Mouse (Mus musculus) midbrain, embryonic 14.5 days (tissue): ENCODE data around the gene Jph2. TPM values are rescaled to one million over a fixed set of nuclear protein-coding genes. Genes with fewer than 3 reads are reported as not detected.

Experiments used
- ATAC-seq: fragments of 200-750 bp; cut with Nextera tagmentation; 2 replicates; pipeline ENCODE4 v1.8.0; 2017; ENCODE audit warnings: moderate number of reproducible peaks, moderate library complexity; ENCODE audit not compliant: low FRiP score, low TSS enrichment
- DNase-seq: peaks from one replicate; pipeline ENCODE4 v3.0.0-alpha.2; 2015
- H3K27ac ChIP-seq: fragments of 300-500 bp; sonication (generic); replicated peaks from 2 replicates; pipeline ENCODE4 v1.5.1; 2014; ENCODE audit warnings: mild to moderate bottlenecking, low read depth, low read length, moderate library complexity
- H3K27me3 ChIP-seq: fragments of 300-500 bp; sonication (generic); 2 replicates; pipeline ENCODE4 v1.6.1; 2014; ENCODE audit warnings: low read length, control low read depth, mixed read lengths; ENCODE audit not compliant: control insufficient read depth, insufficient read depth
- H3K36me3 ChIP-seq: fragments of 300-500 bp; sonication (generic); 2 replicates; pipeline ENCODE4 v1.6.1; 2014; ENCODE audit warnings: low read length, control low read depth; ENCODE audit not compliant: control insufficient read depth, insufficient read depth
- H3K4me1 ChIP-seq: fragments of 300-500 bp; sonication (generic); 2 replicates; pipeline ENCODE4 v1.6.1; 2014; ENCODE audit warnings: mild to moderate bottlenecking, antibody characterized with exemption, low read length, control low read depth; ENCODE audit not compliant: control insufficient read depth, insufficient read depth
- H3K4me2 ChIP-seq: fragments of 300-500 bp; sonication (generic); 2 replicates; pipeline ENCODE4 v1.6.1; 2014; ENCODE audit warnings: mild to moderate bottlenecking, low read length, moderate library complexity
- H3K4me3 ChIP-seq: fragments of 300-500 bp; sonication (generic); replicated peaks from 2 replicates; pipeline ENCODE4 v1.5.1; 2014; ENCODE audit warnings: low read depth, low read length
- H3K9ac ChIP-seq: fragments of 300-500 bp; sonication (generic); replicated peaks from 2 replicates; pipeline ENCODE4 v1.6.1; 2014; ENCODE audit warnings: mild to moderate bottlenecking, low read length, moderate library complexity
- H3K9me3 ChIP-seq: fragments of 300-500 bp; sonication (generic); 2 replicates; pipeline ENCODE4 v1.6.1; 2016; ENCODE audit warnings: low read length, control low read depth, mixed read lengths; ENCODE audit not compliant: control insufficient read depth
- WGBS: fragments of 180-500 bp; shearing (Covaris S2); extraction: QIAGEN DNeasy Blood & Tissue Kit; methylation state at CpG from one replicate; pipeline ENCODE4 v1.1.7; 2014; 5-methylcytosine and 5-hydroxymethylcytosine counted together
- polyA plus RNA-seq: library from polyadenylated mRNA; unstranded; fragments of >200 nt; fragmentation: Nextera tagmentation; extraction: Ambion mirVana; gene quantifications from 2 replicates; pipeline ENCODE4 v1.2.1, GENCODE M21; 2014

Jph2 gene
- polyA plus RNA-seq, 1 experiment from 2014 or later: 0.37 TPM

DNA sequence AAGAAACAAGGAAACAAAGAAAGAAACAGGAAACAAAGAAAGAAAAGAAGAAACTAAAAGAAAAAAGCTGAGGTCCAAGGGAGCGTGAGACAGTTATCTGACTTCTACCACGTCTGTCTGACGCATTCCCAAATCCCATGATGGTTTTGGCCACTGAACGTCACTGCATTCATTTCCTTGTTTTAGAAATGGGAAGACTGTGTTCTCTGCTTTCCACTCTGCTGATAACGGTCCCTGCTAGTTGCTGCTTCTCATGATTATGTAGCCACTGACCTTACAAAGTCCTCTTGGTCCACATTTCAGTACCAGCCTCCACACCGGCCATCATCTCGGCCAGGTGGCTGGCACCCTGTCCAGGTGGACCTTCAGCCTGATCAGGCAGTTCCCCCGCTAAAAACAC, 1.4 kb upstream of the Jph2 start:
- DNase-seq (no peak), ATAC-seq (no peak)
- no peaks in the 10 kb centered on the region for H3K9me3 ChIP-seq
- H3K4me3 ChIP-seq: no peak overlapping the region
- H3K4me2 ChIP-seq: no peak overlapping the region
- no peak overlapping the region for H3K9ac ChIP-seq
- H3K27ac ChIP-seq: no peak overlapping the region
- H3K27me3 ChIP-seq: no peaks in the 10 kb centered on the region
- 79% methylated on average over 8 of the region's 8 CpGs for WGBS
- 0 out of 2 replicates have a peak, but pooled peaks cover 3% of the 10 kb centered on the region for H3K36me3 ChIP-seq
- no peaks in the 10 kb centered on the region for H3K4me1 ChIP-seq

GRCm38 (mm10) chr2:163398770-163399169, 977 bp upstream of the Jph2 start:
- H3K4me2 ChIP-seq: no peak overlapping the region
- 85% methylated on average over 4 of the region's 4 CpGs for WGBS
- no peak overlapping the region for H3K4me3 ChIP-seq
- ATAC-seq: no peak
- no peaks in the 10 kb centered on the region for H3K4me1 ChIP-seq
- no peak overlapping the region for H3K27ac ChIP-seq
- no peak overlapping the region for H3K9ac ChIP-seq
- no peaks in the 10 kb centered on the region for H3K27me3 ChIP-seq
- no peaks in the 10 kb centered on the region for H3K36me3 ChIP-seq
- DNase-seq: no peak
- H3K9me3 ChIP-seq: no peaks in the 10 kb centered on the region

- Histone ChIP-seq H3K27ac (no peak overlapping the region), H3K9ac (no peak overlapping the region), H3K36me3 (no peaks in the 10 kb centered on the region), H3K4me1 (no peaks in the 10 kb centered on the region), H3K9me3 (no peaks in the 10 kb centered on the region), H3K27me3 (no peaks in the 10 kb centered on the region), H3K4me3 (no peak overlapping the region), H3K4me2 (no peak overlapping the region)
- ATAC-seq (no peak), DNase-seq (no peak)
- WGBS: 92% methylated on average over 19 of the region's 19 CpGs
Measured at GRCm38 (mm10) chr2:163397071-163397470, 722 bp downstream of the Jph2 start.

GRCm38 (mm10) chr2:163394977-163395376, 2.8 kb downstream of the Jph2 start:
- H3K9ac ChIP-seq: no peak overlapping the region
- no peak overlapping the region for H3K27ac ChIP-seq
- ATAC-seq: no peak
- no peaks in the 10 kb centered on the region for H3K36me3 ChIP-seq
- DNase-seq: no peak
- H3K27me3 ChIP-seq: no peaks in the 10 kb centered on the region
- no peak overlapping the region for H3K4me2 ChIP-seq
- no peaks in the 10 kb centered on the region for H3K4me1 ChIP-seq
- 74% methylated on average over 6 of the region's 6 CpGs for WGBS
- no peak overlapping the region for H3K4me3 ChIP-seq
- H3K9me3 ChIP-seq: no peaks in the 10 kb centered on the region

DNA sequence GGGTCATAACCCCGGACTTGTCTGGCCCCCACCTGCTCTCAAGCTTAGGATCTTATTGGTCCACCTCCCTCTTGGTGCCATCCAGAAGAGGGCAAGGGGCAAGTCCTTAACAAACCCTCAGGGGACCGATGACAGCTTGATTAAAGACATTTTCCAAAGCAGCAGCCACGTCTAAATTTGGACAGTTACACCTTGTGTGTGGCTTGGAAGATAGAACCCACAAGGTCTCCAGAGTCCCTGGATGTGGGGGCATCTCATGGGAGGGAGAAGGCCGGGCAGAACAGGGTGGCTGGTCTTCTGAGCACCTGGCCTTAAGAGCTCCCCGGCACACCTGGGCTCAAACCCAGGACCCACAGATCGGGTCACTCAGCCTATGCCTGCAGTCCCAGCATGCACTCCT, 3.8 kb downstream of the Jph2 start:
- WGBS: 76% methylated on average over 6 of the region's 6 CpGs
- ATAC-seq (no peak), DNase-seq (no peak)
- Histone ChIP-seq H3K27ac (no peak overlapping the region), H3K27me3 (no peaks in the 10 kb centered on the region), H3K4me2 (no peak overlapping the region), H3K9ac (no peak overlapping the region), H3K36me3 (no peaks in the 10 kb centered on the region), H3K4me3 (no peak overlapping the region), H3K9me3 (no peaks in the 10 kb centered on the region), H3K4me1 (no peaks in the 10 kb centered on the region)

DNA sequence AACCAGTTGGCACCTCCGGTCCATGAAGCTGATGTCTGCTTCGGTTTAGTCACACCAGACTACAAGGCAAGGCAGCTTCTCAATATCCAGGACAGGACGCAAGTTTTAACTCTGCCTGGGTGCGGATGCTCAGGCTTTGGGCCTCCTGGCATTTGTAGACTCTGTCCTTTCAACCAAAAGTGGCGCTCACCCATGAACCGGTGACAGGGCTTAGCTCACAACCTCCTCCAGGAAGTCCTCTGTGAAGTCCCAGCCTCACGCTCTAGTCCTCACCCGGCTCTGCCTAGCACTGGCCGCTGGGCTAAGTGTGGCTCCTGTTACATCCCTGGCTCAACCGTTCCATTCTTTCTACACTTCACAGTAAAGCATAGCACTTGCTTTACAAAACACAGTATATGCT, 4.6 kb downstream of the Jph2 start:
- 90% methylated on average over 10 of the region's 10 CpGs for WGBS
- no peak overlapping the region for H3K4me2 ChIP-seq
- no peaks in the 10 kb centered on the region for H3K27me3 ChIP-seq
- no peak overlapping the region for H3K27ac ChIP-seq
- no peaks in the 10 kb centered on the region for H3K4me1 ChIP-seq
- H3K4me3 ChIP-seq: no peak overlapping the region
- H3K9ac ChIP-seq: no peak overlapping the region
- no peaks in the 10 kb centered on the region for H3K36me3 ChIP-seq
- no peaks in the 10 kb centered on the region for H3K9me3 ChIP-seq
- ATAC-seq: no peak
- DNase-seq: no peak

DNA sequence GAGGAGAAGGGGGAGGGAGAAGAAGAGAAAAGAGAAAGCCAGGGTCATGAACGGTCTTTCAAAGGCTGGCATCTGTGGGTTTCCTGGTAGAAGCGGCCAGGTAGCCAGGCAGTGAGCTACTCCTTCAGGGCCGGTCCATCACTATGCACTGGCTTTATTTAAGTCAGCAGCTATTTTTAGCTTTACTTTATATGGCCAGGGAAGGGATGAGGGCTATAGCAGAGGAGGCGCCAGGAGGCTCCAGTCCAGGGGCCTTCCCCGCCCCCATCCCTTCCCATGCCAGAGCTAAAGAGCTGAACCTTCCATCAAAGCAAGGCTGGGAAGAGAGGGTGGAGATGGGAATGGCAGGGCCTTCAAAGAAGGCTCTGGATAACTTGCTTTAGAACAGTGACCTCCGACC, 5.4 kb downstream of the Jph2 start:
- WGBS: 82% methylated on average over 6 of the region's 6 CpGs
- no peaks in the 10 kb centered on the region for H3K27me3 ChIP-seq
- no peaks in the 10 kb centered on the region for H3K36me3 ChIP-seq
- no peak overlapping the region for H3K4me2 ChIP-seq
- no peaks in the 10 kb centered on the region for H3K9me3 ChIP-seq
- no peak for ATAC-seq
- H3K4me3 ChIP-seq: no peak overlapping the region
- no peak for DNase-seq
- no peaks in the 10 kb centered on the region for H3K4me1 ChIP-seq
- H3K27ac ChIP-seq: no peak overlapping the region
- H3K9ac ChIP-seq: no peak overlapping the region

- H3K4me3 ChIP-seq: no peak overlapping the region
- DNase-seq: no peak
- H3K9ac ChIP-seq: no peak overlapping the region
- no peaks in the 10 kb centered on the region for H3K4me1 ChIP-seq
- no peak overlapping the region for H3K4me2 ChIP-seq
- H3K27me3 ChIP-seq: no peaks in the 10 kb centered on the region
- no peak for ATAC-seq
- H3K9me3 ChIP-seq: no peaks in the 10 kb centered on the region
- 83% methylated on average over 15 of the region's 15 CpGs for WGBS
- H3K36me3 ChIP-seq: no peaks in the 10 kb centered on the region
- H3K27ac ChIP-seq: no peak overlapping the region
Measured at GRCm38 (mm10) chr2:163386423-163387190, 11.2 kb downstream of the Jph2 start.

GRCm38 (mm10) chr2:163385126-163385525, 12.7 kb downstream of the Jph2 start:
- ATAC-seq (no peak), DNase-seq (no peak)
- H3K27me3 ChIP-seq: no peaks in the 10 kb centered on the region
- H3K9ac ChIP-seq: no peak overlapping the region
- 91% methylated on average over 6 of the region's 6 CpGs for WGBS
- H3K9me3 ChIP-seq: no peaks in the 10 kb centered on the region
- H3K4me2 ChIP-seq: no peak overlapping the region
- no peak overlapping the region for H3K27ac ChIP-seq
- no peak overlapping the region for H3K4me3 ChIP-seq
- no peaks in the 10 kb centered on the region for H3K4me1 ChIP-seq
- no peaks in the 10 kb centered on the region for H3K36me3 ChIP-seq
